Comparison of ENCODE assay signal across 9 mouse cellular contexts in the genomic region with DNA sequence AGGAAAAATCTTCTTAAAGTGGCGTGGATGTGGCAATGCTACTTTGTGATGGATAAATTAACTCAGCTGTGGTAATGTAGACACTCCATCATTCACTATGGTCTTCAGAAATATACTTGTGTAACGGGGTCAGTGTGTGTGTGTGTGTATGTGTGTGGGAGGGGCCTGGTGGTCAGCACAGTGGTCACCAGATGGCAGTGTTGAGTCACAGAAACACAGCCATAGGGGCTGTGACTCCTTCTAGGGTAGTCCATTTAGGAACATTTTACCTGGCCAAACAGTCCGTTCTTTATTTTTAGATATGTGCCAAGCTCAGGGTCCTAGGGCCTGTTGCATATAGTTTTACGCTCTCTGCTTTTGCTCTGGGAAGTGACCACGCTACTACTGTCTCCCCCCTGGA.
DNase-seq lines count a peak whose midpoint lies in the region; ATAC-seq and TF ChIP-seq lines count a peak whose summit lies in the region.
"Had no signal": no experiment of that assay in that cellular context is flagged by ENCODE, and none has a peak within 500 bp of the region (broad histone marks: within the 10 kb centered on the region; RNA-seq: fewer than 3 reads in every experiment).

No protein-coding gene starts in this region.

- ATAC-seq in cerebellum, adult (ENCODE audit: insufficient number of reproducible peaks, low FRiP score, low TSS enrichment) = no peak

- no peak for DNase-seq in kidney, adult 2 months
- DNase-seq in kidney, adult 11 months = no peak
- DNase-seq in 3T3-L1 (ENCODE audit: low read depth, low spot score) (peak; percentile 53), MN1 (ENCODE audit: low spot score) (no peak)
- peak; percentile 51 for DNase-seq in embryonic facial prominence, embryonic 10.5 days (ENCODE audit: low spot score)
- DNase-seq in left cerebral cortex, postnatal 25 days (ENCODE audit: low spot score in 2 of 2) = peak; percentile 23 to 29

- no peak for TF ChIP-seq POLR2A in kidney, adult 2 months (IDR thresholded peaks at IDR 0.05; ENCODE audit: low read depth, low read length)
- no peak for TF ChIP-seq POLR2A in ES-Bruce4 (IDR thresholded peaks at IDR 0.05; ENCODE audit: insufficient read depth, low read length)

- H3K9me3 ChIP-seq in ES-Bruce4 (replicated peaks; ENCODE audit: control insufficient read depth, insufficient read depth, low read length, poor library complexity, severe bottlenecking) = no peaks in the 10 kb centered on the region
- H3K9me3 ChIP-seq in embryonic facial prominence, embryonic 10.5 days = no peaks in the 10 kb centered on the region
- H3K9me3 ChIP-seq: embryonic facial prominence, embryonic 15.5 days had no signal

- 74% methylated on average over 5 of the region's 5 CpGs for WGBS in kidney, adult 2 months
- 72% methylated on average over 5 of the region's 5 CpGs for WGBS in embryonic facial prominence, embryonic 10.5 days

- H3K27ac ChIP-seq in kidney, adult 2 months (ENCODE audit: insufficient read depth, low read depth, low read length) = no peak overlapping the region
- no peak overlapping the region for H3K27ac ChIP-seq in ES-Bruce4 (ENCODE audit: insufficient read depth, low read length)
- H3K27ac ChIP-seq in embryonic facial prominence, embryonic 10.5 days (replicated peaks) = no peak overlapping the region
- H3K27ac ChIP-seq: embryonic facial prominence, embryonic 15.5 days had no signal

- H3K27me3 ChIP-seq in kidney, adult 2 months (replicated peaks; ENCODE audit: control insufficient read depth, insufficient read depth, low read length) = no peaks in the 10 kb centered on the region
- H3K27me3 ChIP-seq in ES-Bruce4 (ENCODE audit: control insufficient read depth, insufficient read depth, low read length, poor library complexity, severe bottlenecking) = no peaks in the 10 kb centered on the region
- H3K27me3 ChIP-seq in embryonic facial prominence, embryonic 10.5 days (replicated peaks; ENCODE audit: low read depth, poor library complexity, severe bottlenecking) = no peaks in the 10 kb centered on the region
- H3K27me3 ChIP-seq: embryonic facial prominence, embryonic 15.5 days had no signal

- intact Hi-C loops in left cerebral cortex, postnatal 25 days (cut with DNase I) = no loop called here

- H3K9ac ChIP-seq in ES-Bruce4 (ENCODE audit: low read depth, poor library complexity, severe bottlenecking) = no peak overlapping the region
- H3K9ac ChIP-seq: embryonic facial prominence, embryonic 15.5 days had no signal

- H3K36me3 ChIP-seq in kidney, adult 2 months (ENCODE audit: control insufficient read depth, insufficient read depth, low read length) = no peaks in the 10 kb centered on the region
- no peaks in the 10 kb centered on the region for H3K36me3 ChIP-seq in ES-Bruce4 (ENCODE audit: control insufficient read depth, insufficient read depth, low read length, poor library complexity, severe bottlenecking)
- no peaks in the 10 kb centered on the region for H3K36me3 ChIP-seq in embryonic facial prominence, embryonic 10.5 days (replicated peaks)
- H3K36me3 ChIP-seq: embryonic facial prominence, embryonic 15.5 days had no signal

- TF ChIP-seq CTCF in kidney, adult 2 months (conservative IDR thresholded peaks at IDR 0.05; ENCODE audit: insufficient read depth, insufficient read length, low read depth, low read length) = peak; percentile 33
- peak; percentile 78 for TF ChIP-seq CTCF in ES-Bruce4 (IDR thresholded peaks at IDR 0.05; ENCODE audit: low read depth, low read length)

- no peak for TF ChIP-seq EP300 in ES-Bruce4 (IDR thresholded peaks at IDR 0.05; ENCODE audit: insufficient read depth, low read depth, low read length)

- H3K4me3 ChIP-seq in kidney, adult 2 months (ENCODE audit: insufficient read depth, low read depth, low read length) = no peak overlapping the region
- H3K4me3 ChIP-seq in ES-Bruce4 (ENCODE audit: low read depth, low read length) = no peak overlapping the region
- no peak overlapping the region for H3K4me3 ChIP-seq in embryonic facial prominence, embryonic 10.5 days
- H3K4me3 ChIP-seq: embryonic facial prominence, embryonic 15.5 days had no signal

- H3K4me1 ChIP-seq in kidney, adult 2 months (ENCODE audit: control insufficient read depth, insufficient read depth, low read length) = no peaks in the 10 kb centered on the region
- peaks cover 4% of the 10 kb centered on the region for H3K4me1 ChIP-seq in ES-Bruce4 (ENCODE audit: control insufficient read depth, insufficient read depth, low read length)
- no peaks in the 10 kb centered on the region for H3K4me1 ChIP-seq in embryonic facial prominence, embryonic 10.5 days
- H3K4me1 ChIP-seq: embryonic facial prominence, embryonic 15.5 days had no signal

Comparison
In these comparisons a context has a peak if more than half of its experiments do, and no peak if none do; other contexts are left out.
1. DNase-seq: peak in 3T3-L1 (single experiment), embryonic facial prominence, embryonic 10.5 days (single experiment) and left cerebral cortex, postnatal 25 days (2 of 2); none in kidney, adult 2 months (single experiment), kidney, adult 11 months (single experiment) and MN1 (single experiment).